Mouse (Mus musculus): ENCODE results near the gene Pgm1. TPM values are rescaled to one million over a fixed set of nuclear protein-coding genes. Genes with fewer than 3 reads are reported as not detected.
A peak's percentile ranks its signal among the peaks of the same experiment; 100 is the strongest.

Pgm1 gene
- polyA plus RNA-seq (2015; fragmentation: Nextera tagmentation; extraction: Ambion mirVana) = 83.2 and 89.5 TPM in 2 replicates

GRCm38 (mm10) chr4:99929149-99929612 lies at the start of gene Pgm1:
TSS of gene Pgm1 (plus strand) at chr4:99929414.
- peak within 1 kb of the TSS; percentile 76 for H3K4me3 ChIP-seq (ENCODE audit: low read length)
- WGBS = 3% methylated on average over 23 of the region's 23 CpGs
- H3K36me3 ChIP-seq (ENCODE audit: insufficient read depth, low read length) = no peaks in the 10 kb centered on the region
- H3K9ac ChIP-seq (replicated peaks; ENCODE audit: low read length) = peak within 1 kb of the TSS; percentile 79
- peak; percentile 92 for ATAC-seq (ENCODE audit: low FRiP score, low TSS enrichment)
- peaks cover 17% of the 10 kb centered on the region for H3K4me1 ChIP-seq (ENCODE audit: insufficient read depth, low read length)
- H3K9me3 ChIP-seq (ENCODE audit: low read length) = no peaks in the 10 kb centered on the region
- H3K4me2 ChIP-seq (replicated peaks; ENCODE audit: low read depth, low read length) = peak within 1 kb of the TSS; percentile 94
- no peaks in the 10 kb centered on the region for H3K27me3 ChIP-seq (ENCODE audit: insufficient read depth, low read length)
- peak within 1 kb of the TSS; percentile 95 for H3K27ac ChIP-seq (ENCODE audit: low read length)

- Histone ChIP-seq H3K4me1 (ENCODE audit: insufficient read depth, low read length) (no peaks in the 10 kb centered on the region), H3K9ac (replicated peaks; ENCODE audit: low read length) (no peak overlapping the region), H3K4me3 (ENCODE audit: low read length) (no peak overlapping the region), H3K36me3 (ENCODE audit: insufficient read depth, low read length) (no peaks in the 10 kb centered on the region), H3K4me2 (replicated peaks; ENCODE audit: low read depth, low read length) (no peak overlapping the region), H3K9me3 (ENCODE audit: low read length) (no peaks in the 10 kb centered on the region), H3K27ac (ENCODE audit: low read length) (no peak overlapping the region), H3K27me3 (ENCODE audit: insufficient read depth, low read length) (no peaks in the 10 kb centered on the region)
- no peak for ATAC-seq (ENCODE audit: low FRiP score, low TSS enrichment)
Observed at GRCm38 (mm10) chr4:99881882-99882281, 47.3 kb upstream of the Pgm1 start.

- Histone ChIP-seq H3K27ac (ENCODE audit: low read length) (no peak overlapping the region), H3K4me2 (replicated peaks; ENCODE audit: low read depth, low read length) (no peak overlapping the region), H3K9me3 (ENCODE audit: low read length) (no peaks in the 10 kb centered on the region), H3K36me3 (ENCODE audit: insufficient read depth, low read length) (no peaks in the 10 kb centered on the region), H3K27me3 (ENCODE audit: insufficient read depth, low read length) (no peaks in the 10 kb centered on the region), H3K4me1 (ENCODE audit: insufficient read depth, low read length) (no peaks in the 10 kb centered on the region), H3K4me3 (ENCODE audit: low read length) (no peak overlapping the region), H3K9ac (replicated peaks; ENCODE audit: low read length) (no peak overlapping the region)
- no peak for ATAC-seq (ENCODE audit: low FRiP score, low TSS enrichment)
Observed at GRCm38 (mm10) chr4:99882405-99882804, 46.8 kb upstream of the Pgm1 start.

- no peak for ATAC-seq (ENCODE audit: low FRiP score, low TSS enrichment)
- Histone ChIP-seq H3K4me3 (ENCODE audit: low read length) (no peak overlapping the region), H3K4me2 (replicated peaks; ENCODE audit: low read depth, low read length) (no peak overlapping the region), H3K27ac (ENCODE audit: low read length) (no peak overlapping the region), H3K36me3 (ENCODE audit: insufficient read depth, low read length) (no peaks in the 10 kb centered on the region), H3K9me3 (ENCODE audit: low read length) (no peaks in the 10 kb centered on the region), H3K9ac (replicated peaks; ENCODE audit: low read length) (no peak overlapping the region), H3K4me1 (ENCODE audit: insufficient read depth, low read length) (no peaks in the 10 kb centered on the region), H3K27me3 (ENCODE audit: insufficient read depth, low read length) (no peaks in the 10 kb centered on the region)
- WGBS = 70% methylated on average over 4 of the region's 4 CpGs
Observed at GRCm38 (mm10) chr4:99913894-99914451, 15.2 kb upstream of the Pgm1 start.

GRCm38 (mm10) chr4:99926380-99926779 lies 2.8 kb upstream of the Pgm1 start:
- Histone ChIP-seq H3K9ac (replicated peaks; ENCODE audit: low read length) (no peak overlapping the region), H3K4me1 (ENCODE audit: insufficient read depth, low read length) (peaks cover 15% of the 10 kb centered on the region), H3K4me3 (ENCODE audit: low read length) (no peak overlapping the region), H3K4me2 (replicated peaks; ENCODE audit: low read depth, low read length) (no peak overlapping the region), H3K36me3 (ENCODE audit: insufficient read depth, low read length) (no peaks in the 10 kb centered on the region), H3K9me3 (ENCODE audit: low read length) (no peaks in the 10 kb centered on the region), H3K27me3 (ENCODE audit: insufficient read depth, low read length) (no peaks in the 10 kb centered on the region), H3K27ac (ENCODE audit: low read length) (no peak overlapping the region)
- 92% methylated on average over 4 of the region's 4 CpGs for WGBS
- ATAC-seq (ENCODE audit: low FRiP score, low TSS enrichment) = no peak

GRCm38 (mm10) chr4:99928521-99928920 lies 693 bp upstream of the Pgm1 start:
- Histone ChIP-seq H3K4me3 (ENCODE audit: low read length) (no peak overlapping the region), H3K4me1 (ENCODE audit: insufficient read depth, low read length) (peaks cover 17% of the 10 kb centered on the region), H3K9me3 (ENCODE audit: low read length) (no peaks in the 10 kb centered on the region), H3K27ac (ENCODE audit: low read length) (no peak overlapping the region), H3K4me2 (replicated peaks; ENCODE audit: low read depth, low read length) (no peak overlapping the region), H3K36me3 (ENCODE audit: insufficient read depth, low read length) (no peaks in the 10 kb centered on the region), H3K9ac (replicated peaks; ENCODE audit: low read length) (no peak overlapping the region), H3K27me3 (ENCODE audit: insufficient read depth, low read length) (no peaks in the 10 kb centered on the region)
- 57% methylated on average over 6 of the region's 6 CpGs for WGBS
- ATAC-seq (ENCODE audit: low FRiP score, low TSS enrichment) = no peak

GRCm38 (mm10) chr4:99929613-99930517 lies 651 bp downstream of the Pgm1 start, which contains the start of gene Itgb3bp:
TSS of gene Itgb3bp (minus strand) at chr4:99929813.
- WGBS = under 1% methylated on average over 53 of the region's 57 CpGs

GRCm38 (mm10) chr4:99930518-99931239 lies 1.5 kb downstream of the Pgm1 start:
- no peak overlapping the region for H3K27ac ChIP-seq (ENCODE audit: low read length)

More at GRCm38 (mm10) chr4:99929613-99930517, 651 bp downstream of the Pgm1 start, which contains the start of gene Itgb3bp:
- peak; percentile 95 for ATAC-seq (ENCODE audit: low FRiP score, low TSS enrichment)
- no peaks in the 10 kb centered on the region for H3K27me3 ChIP-seq (ENCODE audit: insufficient read depth, low read length)
- peak within 1 kb of the TSS; percentile 76 for H3K4me3 ChIP-seq (ENCODE audit: low read length)
- peak within 1 kb of the TSS; percentile 95 for H3K27ac ChIP-seq (ENCODE audit: low read length)
- H3K36me3 ChIP-seq (ENCODE audit: insufficient read depth, low read length) = no peaks in the 10 kb centered on the region
- H3K4me1 ChIP-seq (ENCODE audit: insufficient read depth, low read length) = peaks cover 17% of the 10 kb centered on the region
- H3K4me2 ChIP-seq (replicated peaks; ENCODE audit: low read depth, low read length) = peak within 1 kb of the TSS; percentile 94
- H3K9me3 ChIP-seq (ENCODE audit: low read length) = no peaks in the 10 kb centered on the region
- H3K9ac ChIP-seq (replicated peaks; ENCODE audit: low read length) = peak within 1 kb of the TSS; percentile 79

GRCm38 (mm10) chr4:99931240-99931580 lies 2.0 kb downstream of the Pgm1 start:
- WGBS = 68% methylated on average over 11 of the region's 11 CpGs
- Histone ChIP-seq H3K4me3 (ENCODE audit: low read length) (peak overlapping the region; percentile 76; the same call in 1 of the 2 replicates), H3K9me3 (ENCODE audit: low read length) (no peaks in the 10 kb centered on the region), H3K27ac (ENCODE audit: low read length) (no peak overlapping the region), H3K36me3 (ENCODE audit: insufficient read depth, low read length) (no peaks in the 10 kb centered on the region), H3K4me1 (ENCODE audit: insufficient read depth, low read length) (peaks cover 17% of the 10 kb centered on the region), H3K9ac (replicated peaks; ENCODE audit: low read length) (0 out of 2 replicates have a peak overlapping the region, but pooled peaks have one; percentile 14), H3K27me3 (ENCODE audit: insufficient read depth, low read length) (no peaks in the 10 kb centered on the region), H3K4me2 (replicated peaks; ENCODE audit: low read depth, low read length) (peak overlapping the region; percentile 94)
- ATAC-seq (ENCODE audit: low FRiP score, low TSS enrichment) = no peak

More at GRCm38 (mm10) chr4:99930518-99931239, 1.5 kb downstream of the Pgm1 start:
- WGBS = 46% methylated on average over 10 of the region's 10 CpGs
- Histone ChIP-seq H3K36me3 (ENCODE audit: insufficient read depth, low read length) (no peaks in the 10 kb centered on the region), H3K9me3 (ENCODE audit: low read length) (no peaks in the 10 kb centered on the region), H3K4me2 (replicated peaks; ENCODE audit: low read depth, low read length) (peak overlapping the region; percentile 94), H3K4me3 (ENCODE audit: low read length) (peak overlapping the region; percentile 76), H3K9ac (replicated peaks; ENCODE audit: low read length) (0 out of 2 replicates have a peak overlapping the region, but pooled peaks have one; percentile 14), H3K27me3 (ENCODE audit: insufficient read depth, low read length) (no peaks in the 10 kb centered on the region), H3K4me1 (ENCODE audit: insufficient read depth, low read length) (peaks cover 17% of the 10 kb centered on the region)
- no peak for ATAC-seq (ENCODE audit: low FRiP score, low TSS enrichment)
